Mouse (Mus musculus) stomach, embryonic 15.5 days (tissue): ENCODE measurements around the gene Pak2. TPM values are rescaled to one million over a fixed set of nuclear protein-coding genes. Genes with fewer than 3 reads are reported as not detected.
"Not testable (repeated sequence)": the region's sequence is repeated elsewhere in the genome, so short reads cannot be mapped to it uniquely, and the experiment has no call there.

Source experiments
- ATAC-seq: fragments of 200-750 bp; cut with Nextera tagmentation; 2 replicates; pipeline ENCODE4 v1.8.0; 2017; ENCODE audit warnings: low read depth, moderate number of reproducible peaks, moderate TSS enrichment; ENCODE audit not compliant: insufficient read depth, low FRiP score
- H3K27ac ChIP-seq: fragments of 300-500 bp; sonication (generic); 2 replicates; pipeline ENCODE4 v1.5.1; 2015; ENCODE audit warnings: mild to moderate bottlenecking, inconsistent platforms
- H3K27me3 ChIP-seq: fragments of 300-500 bp; sonication (generic); replicated peaks from 2 replicates; pipeline ENCODE4 v1.6.1; 2015; ENCODE audit warnings: inconsistent platforms
- H3K36me3 ChIP-seq: fragments of 300-500 bp; sonication (generic); 2 replicates; pipeline ENCODE4 v1.6.1; 2015; ENCODE audit warnings: inconsistent platforms
- H3K4me1 ChIP-seq: fragments of 300-500 bp; sonication (generic); 2 replicates; pipeline ENCODE4 v1.6.1; 2015; ENCODE audit warnings: inconsistent platforms
- H3K4me2 ChIP-seq: fragments of 300-500 bp; sonication (generic); 2 replicates; pipeline ENCODE4 v1.6.1; 2015; ENCODE audit warnings: mild to moderate bottlenecking, inconsistent platforms
- H3K4me3 ChIP-seq: fragments of 300-500 bp; sonication (generic); replicated peaks from 2 replicates; pipeline ENCODE4 v1.5.1; 2015; ENCODE audit warnings: inconsistent platforms
- H3K9ac ChIP-seq: fragments of 300-500 bp; sonication (generic); 2 replicates; pipeline ENCODE4 v1.6.1; 2015; ENCODE audit warnings: inconsistent platforms
- H3K9me3 ChIP-seq: fragments of 300-500 bp; sonication (generic); 2 replicates; pipeline ENCODE4 v1.6.1; 2016; ENCODE audit warnings: inconsistent platforms
- WGBS: fragments of 180-500 bp; shearing (Covaris S2); methylation state at CpG from one replicate; pipeline ENCODE4 v1.1.7; 2015; 5-methylcytosine and 5-hydroxymethylcytosine counted together
- polyA plus RNA-seq: library from polyadenylated mRNA; unstranded; fragments of >200 nt; fragmentation: Nextera tagmentation; extraction: Ambion mirVana; gene quantifications from 2 replicates; pipeline ENCODE4 v1.2.1, GENCODE M21; 2015

Pak2 gene
- polyA plus RNA-seq, 1 experiment from 2014 or later, result 33.6 TPM

GRCm38 (mm10) chr16:32078408-32078990 is 643 bp downstream of the Pak2 start:
- peaks cover 10% of the 10 kb centered on the region for H3K4me1 ChIP-seq
- H3K27ac ChIP-seq, result peak overlapping the region; percentile 97
- peak overlapping the region; percentile 99 for H3K9ac ChIP-seq
- under 1% methylated on average over 30 of the region's 30 CpGs for WGBS
- ATAC-seq, result no peak
- peak overlapping the region; percentile 98 for H3K4me3 ChIP-seq
- H3K4me2 ChIP-seq, result peak overlapping the region; percentile 59
- H3K27me3 ChIP-seq, result no peaks in the 10 kb centered on the region
- no peaks in the 10 kb centered on the region for H3K36me3 ChIP-seq
- H3K9me3 ChIP-seq, result no peaks in the 10 kb centered on the region

- no peaks in the 10 kb centered on the region for H3K36me3 ChIP-seq
- H3K4me2 ChIP-seq, result peak overlapping the region; percentile 59
- H3K4me3 ChIP-seq, result peak overlapping the region; percentile 98
- WGBS, result 4% methylated on average over 13 of the region's 13 CpGs
- H3K4me1 ChIP-seq, result peaks cover 10% of the 10 kb centered on the region
- H3K9me3 ChIP-seq, result no peaks in the 10 kb centered on the region
- ATAC-seq, result no peak
- H3K27me3 ChIP-seq, result no peaks in the 10 kb centered on the region
- peak overlapping the region; percentile 99 for H3K9ac ChIP-seq
- peak overlapping the region; percentile 97 for H3K27ac ChIP-seq
Measured at GRCm38 (mm10) chr16:32077648-32078407, 1.3 kb downstream of the Pak2 start.

GRCm38 (mm10) chr16:32076406-32076805 is 2.7 kb downstream of the Pak2 start:
- H3K4me3 ChIP-seq, result no peak overlapping the region
- H3K4me1 ChIP-seq, result peaks cover 10% of the 10 kb centered on the region
- H3K27ac ChIP-seq, result no peak overlapping the region
- H3K36me3 ChIP-seq, result no peaks in the 10 kb centered on the region
- no peaks in the 10 kb centered on the region for H3K9me3 ChIP-seq
- ATAC-seq, result no peak
- WGBS, result 46% methylated on average over 3 of the region's 3 CpGs
- H3K27me3 ChIP-seq, result no peaks in the 10 kb centered on the region
- H3K4me2 ChIP-seq, result no peak overlapping the region
- no peak overlapping the region for H3K9ac ChIP-seq

GRCm38 (mm10) chr16:32075762-32076161 is 3.4 kb downstream of the Pak2 start:
- no peak overlapping the region for H3K9ac ChIP-seq
- no peaks in the 10 kb centered on the region for H3K36me3 ChIP-seq
- 58% methylated on average over 1 of the region's 1 CpGs for WGBS
- H3K27me3 ChIP-seq, result no peaks in the 10 kb centered on the region
- peaks cover 10% of the 10 kb centered on the region for H3K4me1 ChIP-seq
- ATAC-seq, result no peak
- no peak overlapping the region for H3K4me2 ChIP-seq
- H3K27ac ChIP-seq, result no peak overlapping the region
- no peaks in the 10 kb centered on the region for H3K9me3 ChIP-seq
- H3K4me3 ChIP-seq, result no peak overlapping the region

- H3K4me3 ChIP-seq, H3K9ac ChIP-seq, ATAC-seq, H3K36me3 ChIP-seq, H3K27me3 ChIP-seq, H3K9me3 ChIP-seq, H3K4me1 ChIP-seq, H3K4me2 ChIP-seq, H3K27ac ChIP-seq: not testable (repeated sequence)
- 55% methylated on average over 4 of the region's 4 CpGs for WGBS
Measured at GRCm38 (mm10) chr16:32070070-32070469, 9.1 kb downstream of the Pak2 start.

- H3K9ac ChIP-seq, result no peak overlapping the region
- H3K9me3 ChIP-seq, result no peaks in the 10 kb centered on the region
- H3K27me3 ChIP-seq, result no peaks in the 10 kb centered on the region
- peaks cover 6% of the 10 kb centered on the region; the same call in 1 of the 2 replicates for H3K4me1 ChIP-seq
- no peak overlapping the region for H3K4me2 ChIP-seq
- H3K4me3 ChIP-seq, result no peak overlapping the region
- H3K36me3 ChIP-seq, result no peaks in the 10 kb centered on the region
- ATAC-seq, result peak; percentile 65
- 55% methylated on average over 12 of the region's 12 CpGs for WGBS
- peak overlapping the region; percentile 45; the same call in 1 of the 2 replicates for H3K27ac ChIP-seq
Measured at GRCm38 (mm10) chr16:32068389-32069300, 10.5 kb downstream of the Pak2 start.

GRCm38 (mm10) chr16:32066899-32067298 is 12.2 kb downstream of the Pak2 start:
- Histone ChIP-seq H3K27ac (no peak overlapping the region), H3K27me3 (no peaks in the 10 kb centered on the region), H3K4me1 (peaks cover 6% of the 10 kb centered on the region; the same call in 1 of the 2 replicates), H3K4me2 (no peak overlapping the region), H3K9ac (no peak overlapping the region), H3K9me3 (no peaks in the 10 kb centered on the region), H3K4me3 (no peak overlapping the region), H3K36me3 (no peaks in the 10 kb centered on the region)
- 91% methylated on average over 1 of the region's 1 CpGs for WGBS
- ATAC-seq, result no peak

GRCm38 (mm10) chr16:32063900-32064299 is 15.2 kb downstream of the Pak2 start:
- Histone ChIP-seq H3K27ac (peak overlapping the region; percentile 16; the same call in 1 of the 2 replicates), H3K27me3 (no peaks in the 10 kb centered on the region)
- no peak for ATAC-seq

GRCm38 (mm10) chr16:32062226-32062625 is 16.9 kb downstream of the Pak2 start:
- H3K27ac ChIP-seq, result no peak overlapping the region
- WGBS, result 56% methylated on average over 2 of the region's 2 CpGs
- no peak for ATAC-seq

More at GRCm38 (mm10) chr16:32063900-32064299, 15.2 kb downstream of the Pak2 start:
- no peaks in the 10 kb centered on the region for H3K36me3 ChIP-seq
- peaks cover 4% of the 10 kb centered on the region; the same call in 1 of the 2 replicates for H3K4me1 ChIP-seq
- H3K9me3 ChIP-seq, result no peaks in the 10 kb centered on the region
- WGBS, result 49% methylated on average over 7 of the region's 7 CpGs
- no peak overlapping the region for H3K4me2 ChIP-seq
- H3K4me3 ChIP-seq, result no peak overlapping the region
- no peak overlapping the region for H3K9ac ChIP-seq

GRCm38 (mm10) chr16:32059840-32060523 is 19.2 kb downstream of the Pak2 start:
- Histone ChIP-seq H3K27ac (no peak overlapping the region), H3K4me2 (no peak overlapping the region), H3K36me3 (0 out of 2 replicates have a peak, but pooled peaks cover 4% of the 10 kb centered on the region), H3K9ac (no peak overlapping the region), H3K27me3 (no peaks in the 10 kb centered on the region), H3K9me3 (no peaks in the 10 kb centered on the region), H3K4me1 (no peaks in the 10 kb centered on the region; the same call in 1 of the 2 replicates), H3K4me3 (no peak overlapping the region)
- no peak for ATAC-seq
- 62% methylated on average over 6 of the region's 6 CpGs for WGBS

More at GRCm38 (mm10) chr16:32062226-32062625, 16.9 kb downstream of the Pak2 start:
- Histone ChIP-seq H3K9me3 (no peaks in the 10 kb centered on the region), H3K27me3 (no peaks in the 10 kb centered on the region), H3K4me2 (no peak overlapping the region), H3K4me3 (no peak overlapping the region), H3K36me3 (no peaks in the 10 kb centered on the region), H3K9ac (no peak overlapping the region), H3K4me1 (peaks cover 4% of the 10 kb centered on the region; the same call in 1 of the 2 replicates)

GRCm38 (mm10) chr16:32058817-32059216 is 20.3 kb downstream of the Pak2 start:
- no peak; the same call in 1 of the 2 replicates for ATAC-seq
- Histone ChIP-seq H3K27ac (no peak overlapping the region), H3K4me2 (no peak overlapping the region), H3K4me1 (no peaks in the 10 kb centered on the region; the same call in 1 of the 2 replicates), H3K27me3 (no peaks in the 10 kb centered on the region), H3K9ac (no peak overlapping the region), H3K4me3 (no peak overlapping the region), H3K9me3 (no peaks in the 10 kb centered on the region), H3K36me3 (0 out of 2 replicates have a peak, but pooled peaks cover 4% of the 10 kb centered on the region)
- WGBS, result 63% methylated on average over 5 of the region's 5 CpGs
